Mouse (Mus musculus): Measurements from ENCODE around the gene Lurap1l. TPM values are rescaled to one million over a fixed set of nuclear protein-coding genes. Genes with fewer than 3 reads are reported as not detected.
A peak's percentile ranks its signal among the peaks of the same experiment; 100 is the strongest.
"Not testable (repeated sequence)": the region's sequence is repeated elsewhere in the genome, so short reads cannot be mapped to it uniquely, and the experiment has no call there.

Gene Lurap1l
- polyA plus RNA-seq, 1 experiment from 2014 or later: 15.3 TPM

- Histone ChIP-seq H3K9ac (replicated peaks; ENCODE audit: low read depth, low read length) (peak overlapping the region; percentile 74), H3K4me3 (ENCODE audit: low read depth, low read length) (peak overlapping the region; percentile 63), H3K27me3 (ENCODE audit: control insufficient read depth, insufficient read depth, low read length) (no peaks in the 10 kb centered on the region), H3K4me1 (ENCODE audit: control insufficient read depth, insufficient read depth, low read length) (peaks cover 5% of the 10 kb centered on the region; the same call in 1 of the 2 replicates), H3K36me3 (ENCODE audit: control insufficient read depth, insufficient read depth, low read length) (no peaks in the 10 kb centered on the region), H3K27ac (ENCODE audit: low read depth, low read length) (peak overlapping the region; percentile 84), H3K9me3 (ENCODE audit: control insufficient read depth, low read length) (no peaks in the 10 kb centered on the region), H3K4me2 (ENCODE audit: low read depth, low read length) (peak overlapping the region; percentile 72)
- ATAC-seq (ENCODE audit: low read depth): peak; percentile 94
- WGBS: under 1% methylated on average over 23 of the region's 27 CpGs
Observed at GRCm38 (mm10) chr4:80911706-80912540, 1.5 kb downstream of the Lurap1l start.

GRCm38 (mm10) chr4:80915211-80915610, 4.8 kb downstream of the Lurap1l start:
- Histone ChIP-seq H3K27ac (ENCODE audit: low read depth, low read length) (no peak overlapping the region), H3K36me3 (ENCODE audit: control insufficient read depth, insufficient read depth, low read length) (no peaks in the 10 kb centered on the region), H3K9me3 (ENCODE audit: control insufficient read depth, low read length) (no peaks in the 10 kb centered on the region), H3K4me1 (ENCODE audit: control insufficient read depth, insufficient read depth, low read length) (peaks cover 4% of the 10 kb centered on the region; the same call in 1 of the 2 replicates), H3K4me3 (ENCODE audit: low read depth, low read length) (no peak overlapping the region), H3K27me3 (ENCODE audit: control insufficient read depth, insufficient read depth, low read length) (no peaks in the 10 kb centered on the region), H3K4me2 (ENCODE audit: low read depth, low read length) (no peak overlapping the region), H3K9ac (replicated peaks; ENCODE audit: low read depth, low read length) (no peak overlapping the region)
- WGBS: 74% methylated on average over 2 of the region's 2 CpGs
- ATAC-seq (ENCODE audit: low read depth): no peak

GRCm38 (mm10) chr4:80916695-80917094, 6.2 kb downstream of the Lurap1l start:
- 72% methylated on average over 3 of the region's 3 CpGs for WGBS
- Histone ChIP-seq H3K27me3 (ENCODE audit: control insufficient read depth, insufficient read depth, low read length) (no peaks in the 10 kb centered on the region), H3K9me3 (ENCODE audit: control insufficient read depth, low read length) (no peaks in the 10 kb centered on the region)

DNA sequence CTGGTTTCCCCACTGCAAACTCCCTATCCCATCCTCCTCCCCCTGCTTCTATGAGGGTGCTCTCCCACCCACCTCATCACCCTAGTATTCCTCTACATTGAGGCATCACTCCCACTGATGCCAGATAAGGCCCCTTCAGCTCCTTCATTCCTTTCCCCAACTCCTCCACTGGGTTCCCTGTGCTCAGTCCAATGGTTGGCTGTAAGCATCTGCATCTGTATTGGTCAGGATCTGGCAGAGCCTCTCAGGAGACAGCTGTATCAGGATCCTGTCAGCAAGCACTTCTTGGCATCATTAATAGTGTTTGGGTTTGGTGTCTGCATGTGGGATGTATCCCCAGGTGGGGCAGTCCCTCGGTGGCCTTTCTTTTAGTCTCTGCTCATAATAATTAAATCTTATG, 6.7 kb downstream of the Lurap1l start:
- H3K36me3 ChIP-seq (ENCODE audit: control insufficient read depth, insufficient read depth, low read length); H3K4me2 ChIP-seq (ENCODE audit: low read depth, low read length); ATAC-seq (ENCODE audit: low read depth); H3K27me3 ChIP-seq (ENCODE audit: control insufficient read depth, insufficient read depth, low read length); H3K9me3 ChIP-seq (ENCODE audit: control insufficient read depth, low read length); H3K27ac ChIP-seq (ENCODE audit: low read depth, low read length); H3K9ac ChIP-seq (replicated peaks; ENCODE audit: low read depth, low read length); H3K4me1 ChIP-seq (ENCODE audit: control insufficient read depth, insufficient read depth, low read length); H3K4me3 ChIP-seq (ENCODE audit: low read depth, low read length): not testable (repeated sequence)
- 71% methylated on average over 1 of the region's 1 CpGs for WGBS

More at GRCm38 (mm10) chr4:80916695-80917094, 6.2 kb downstream of the Lurap1l start:
- no peak for ATAC-seq (ENCODE audit: low read depth)
- Histone ChIP-seq H3K36me3 (ENCODE audit: control insufficient read depth, insufficient read depth, low read length) (no peaks in the 10 kb centered on the region), H3K9ac (replicated peaks; ENCODE audit: low read depth, low read length) (no peak overlapping the region), H3K4me2 (ENCODE audit: low read depth, low read length) (no peak overlapping the region), H3K27ac (ENCODE audit: low read depth, low read length) (no peak overlapping the region), H3K4me1 (ENCODE audit: control insufficient read depth, insufficient read depth, low read length) (peaks cover 3% of the 10 kb centered on the region; the same call in 1 of the 2 replicates), H3K4me3 (ENCODE audit: low read depth, low read length) (no peak overlapping the region)

- 80% methylated on average over 3 of the region's 3 CpGs for WGBS
- H3K4me1 ChIP-seq (ENCODE audit: control insufficient read depth, insufficient read depth, low read length): no peaks in the 10 kb centered on the region
- no peak for ATAC-seq (ENCODE audit: low read depth)
Observed at GRCm38 (mm10) chr4:80917812-80918211, 7.4 kb downstream of the Lurap1l start.

GRCm38 (mm10) chr4:80918526-80919129, 8.2 kb downstream of the Lurap1l start:
- Histone ChIP-seq H3K36me3 (ENCODE audit: control insufficient read depth, insufficient read depth, low read length) (no peaks in the 10 kb centered on the region), H3K27ac (ENCODE audit: low read depth, low read length) (no peak overlapping the region), H3K4me2 (ENCODE audit: low read depth, low read length) (no peak overlapping the region), H3K4me3 (ENCODE audit: low read depth, low read length) (no peak overlapping the region), H3K27me3 (ENCODE audit: control insufficient read depth, insufficient read depth, low read length) (no peaks in the 10 kb centered on the region), H3K4me1 (ENCODE audit: control insufficient read depth, insufficient read depth, low read length) (no peaks in the 10 kb centered on the region), H3K9me3 (ENCODE audit: control insufficient read depth, low read length) (no peaks in the 10 kb centered on the region), H3K9ac (replicated peaks; ENCODE audit: low read depth, low read length) (no peak overlapping the region)
- 66% methylated on average over 3 of the region's 3 CpGs for WGBS
- ATAC-seq (ENCODE audit: low read depth): no peak

More at GRCm38 (mm10) chr4:80917812-80918211, 7.4 kb downstream of the Lurap1l start:
- Histone ChIP-seq H3K36me3 (ENCODE audit: control insufficient read depth, insufficient read depth, low read length) (no peaks in the 10 kb centered on the region), H3K9me3 (ENCODE audit: control insufficient read depth, low read length) (no peaks in the 10 kb centered on the region), H3K4me3 (ENCODE audit: low read depth, low read length) (no peak overlapping the region), H3K27ac (ENCODE audit: low read depth, low read length) (no peak overlapping the region), H3K9ac (replicated peaks; ENCODE audit: low read depth, low read length) (no peak overlapping the region), H3K27me3 (ENCODE audit: control insufficient read depth, insufficient read depth, low read length) (no peaks in the 10 kb centered on the region), H3K4me2 (ENCODE audit: low read depth, low read length) (no peak overlapping the region)

- Histone ChIP-seq H3K4me2 (ENCODE audit: low read depth, low read length) (no peak overlapping the region), H3K9me3 (ENCODE audit: control insufficient read depth, low read length) (no peaks in the 10 kb centered on the region), H3K27ac (ENCODE audit: low read depth, low read length) (no peak overlapping the region), H3K4me1 (ENCODE audit: control insufficient read depth, insufficient read depth, low read length) (no peaks in the 10 kb centered on the region), H3K4me3 (ENCODE audit: low read depth, low read length) (no peak overlapping the region), H3K9ac (replicated peaks; ENCODE audit: low read depth, low read length) (no peak overlapping the region), H3K27me3 (ENCODE audit: control insufficient read depth, insufficient read depth, low read length) (no peaks in the 10 kb centered on the region), H3K36me3 (ENCODE audit: control insufficient read depth, insufficient read depth, low read length) (no peaks in the 10 kb centered on the region)
- WGBS: 37% methylated on average over 1 of the region's 1 CpGs
- no peak for ATAC-seq (ENCODE audit: low read depth)
Observed at GRCm38 (mm10) chr4:80919217-80919867, 8.9 kb downstream of the Lurap1l start.

DNA sequence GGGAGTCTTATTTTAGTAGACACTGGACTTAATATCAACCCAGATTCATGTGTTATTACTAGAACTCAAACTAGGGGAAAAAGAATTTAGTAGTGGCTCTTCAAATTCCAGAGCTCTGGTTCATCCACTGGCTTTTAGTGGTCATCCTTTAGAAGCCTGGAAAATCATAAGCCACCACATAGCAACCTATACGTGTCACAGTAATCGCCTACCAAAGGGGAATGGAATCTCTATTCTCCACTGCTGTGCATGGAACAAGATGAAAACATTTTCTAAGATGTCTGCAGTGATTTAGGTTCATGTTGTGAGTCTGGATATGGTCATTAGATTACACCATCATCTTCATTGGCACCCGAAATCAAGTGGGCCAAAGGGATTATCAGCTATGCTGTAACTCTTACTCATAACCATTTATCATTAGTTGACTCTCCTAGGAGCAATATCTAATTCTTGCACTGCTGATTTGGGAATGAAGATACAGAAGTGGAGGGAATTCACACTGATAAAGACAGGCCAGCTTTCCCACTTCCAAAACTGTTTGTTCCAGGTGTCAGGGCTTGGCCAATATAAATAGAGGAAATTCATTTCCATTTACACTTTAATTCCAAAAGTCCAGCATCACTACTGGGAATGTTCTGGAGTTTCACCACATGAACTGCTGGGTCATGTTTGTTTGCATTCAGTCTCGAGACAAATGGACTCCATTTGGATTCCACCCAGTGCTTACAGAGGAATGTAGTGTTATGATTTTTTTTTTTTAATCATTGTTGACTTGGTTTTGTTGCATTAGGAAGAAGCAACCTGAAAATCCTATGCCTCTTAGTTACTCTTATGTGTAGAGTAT, 11.4 kb downstream of the Lurap1l start:
- WGBS: 80% methylated on average over 4 of the region's 4 CpGs
- no peak for ATAC-seq (ENCODE audit: low read depth)
- no peak overlapping the region for H3K9ac ChIP-seq (replicated peaks; ENCODE audit: low read depth, low read length)
- no peaks in the 10 kb centered on the region for H3K4me1 ChIP-seq (ENCODE audit: control insufficient read depth, insufficient read depth, low read length)
- H3K27me3 ChIP-seq (ENCODE audit: control insufficient read depth, insufficient read depth, low read length): no peaks in the 10 kb centered on the region
- H3K9me3 ChIP-seq (ENCODE audit: control insufficient read depth, low read length): no peaks in the 10 kb centered on the region
- H3K4me3 ChIP-seq (ENCODE audit: low read depth, low read length): no peak overlapping the region
- H3K4me2 ChIP-seq (ENCODE audit: low read depth, low read length): no peak overlapping the region
- H3K36me3 ChIP-seq (ENCODE audit: control insufficient read depth, insufficient read depth, low read length): no peaks in the 10 kb centered on the region
- H3K27ac ChIP-seq (ENCODE audit: low read depth, low read length): no peak overlapping the region
